Mouse (Mus musculus) right cerebral cortex, postnatal 4 days (tissue): ENCODE data around the gene Bsph2.

Source experiments
- DNase-seq: peaks from one replicate; pipeline ENCODE4 v3.0.0-alpha.2; 2022

Bsph2 gene

GRCm38 (mm10) chr7:13570967-13571366 lies at the start of gene Bsph2:
Gene Bsph2 (minus strand): TSS chr7:13571067.
- no peak for DNase-seq

GRCm38 (mm10) chr7:13511539-13511938 lies 59.3 kb downstream of the Bsph2 start:
- DNase-seq: no peak
